Mouse (Mus musculus) MEL (cell line): Measurements from ENCODE around the gene Fnip2. TPM values are rescaled to one million over a fixed set of nuclear protein-coding genes. Genes with fewer than 3 reads are reported as not detected.

Source experiments
- DNase-seq: peaks from one replicate; pipeline ENCODE4 v3.0.0; 2011; ENCODE audit warnings: low read depth, low spot score
- H3K27ac ChIP-seq: 2 replicates; pipeline ENCODE4 v1.5.1; 2012; ENCODE audit warnings: low read depth, mild to moderate bottlenecking, control low read depth, low read length, moderate library complexity; ENCODE audit not compliant: control insufficient read depth
- H3K27me3 ChIP-seq, 2 experiments: fragments of 150-350 bp in 1 of 2; sonication (generic) in 1 of 2; 2 replicates each; pipeline ENCODE4 v1.6.1; 2012; ENCODE audit warnings: low read length in 2 of 2, mild to moderate bottlenecking in 2 of 2, improper control_type of control experiment in 1 of 2, moderate library complexity in 1 of 2; ENCODE audit not compliant: insufficient read depth in 2 of 2, control insufficient read depth in 1 of 2
- H3K36me3 ChIP-seq, 2 experiments: 2 replicates each; pipeline ENCODE4 v1.6.1; 2012 to 2014; ENCODE audit warnings: low read length in 2 of 2, improper control_type of control experiment in 1 of 2, inconsistent platforms in 1 of 2, mild to moderate bottlenecking in 1 of 2; ENCODE audit not compliant: insufficient read depth in 2 of 2, control insufficient read depth in 1 of 2
- H3K4me1 ChIP-seq, 2 experiments: fragments of 150-350 bp in 1 of 2; sonication (generic) in 1 of 2; 2 replicates each; pipeline ENCODE4 v1.6.1; 2012; ENCODE audit warnings: low read length in 2 of 2, improper control_type of control experiment in 1 of 2, mild to moderate bottlenecking in 1 of 2; ENCODE audit not compliant: insufficient read depth in 2 of 2, control insufficient read depth in 1 of 2
- H3K4me3 ChIP-seq, 2 experiments: fragments of 150-350 bp in 1 of 2; sonication (generic) in 1 of 2; 2 replicates each; pipeline ENCODE4 v1.5.1; 2012; ENCODE audit warnings: low read depth in 2 of 2, low read length in 2 of 2, mild to moderate bottlenecking in 2 of 2, moderate library complexity in 2 of 2, control low read depth in 1 of 2, improper control_type of control experiment in 1 of 2; ENCODE audit not compliant: control insufficient read depth in 1 of 2, insufficient read depth in 1 of 2
- H3K79me2 ChIP-seq: 2 replicates; pipeline ENCODE4 v1.6.1; 2012; ENCODE audit warnings: mild to moderate bottlenecking, low read length, moderate library complexity; ENCODE audit not compliant: control insufficient read depth, poor library complexity, insufficient read depth
- H3K9ac ChIP-seq: 2 replicates; pipeline ENCODE4 v1.6.1; 2012; ENCODE audit warnings: low read depth, mild to moderate bottlenecking, control low read depth, low read length, moderate library complexity; ENCODE audit not compliant: control insufficient read depth, poor library complexity, severe bottlenecking
- H3K9me3 ChIP-seq: fragments of 150-350 bp; sonication (generic); replicated peaks from 2 replicates; pipeline ENCODE4 v1.6.1; 2012; ENCODE audit warnings: mild to moderate bottlenecking, low read length, improper control_type of control experiment, moderate library complexity; ENCODE audit not compliant: insufficient read depth
- BHLHE40 ChIP-seq: IDR thresholded peaks from 2 replicates; pipeline ENCODE4 v1.6.1; 2012; ENCODE audit warnings: low read depth, mild to moderate bottlenecking, inconsistent platforms, low read length, improper control_type of control experiment, borderline replicate concordance
- CHD1 ChIP-seq: IDR thresholded peaks from 2 replicates; pipeline ENCODE4 v1.6.1; 2012; ENCODE audit warnings: low read depth, mild to moderate bottlenecking, inconsistent platforms, low read length, improper control_type of control experiment
- CHD2 ChIP-seq: IDR thresholded peaks from 2 replicates; pipeline ENCODE4 v1.6.1; 2011; ENCODE audit warnings: low read length, improper control_type of control experiment
- CTCF ChIP-seq, 3 experiments: IDR thresholded peaks in 2 of 3; conservative IDR thresholded peaks in 1 of 3; 2 replicates each; pipeline ENCODE4 v1.5.1; 2011 to 2012; ENCODE audit warnings: low read length in 3 of 3, low read depth in 2 of 3, mild to moderate bottlenecking in 2 of 3, improper control_type of control experiment in 1 of 3, inconsistent platforms in 1 of 3, mixed read lengths in 1 of 3, moderate library complexity in 1 of 3; ENCODE audit not compliant: control insufficient read depth in 1 of 3, insufficient read depth in 1 of 3, poor library complexity in 1 of 3, severe bottlenecking in 1 of 3
- E2F4 ChIP-seq: IDR thresholded peaks from 2 replicates; pipeline ENCODE4 v1.6.1; 2011; ENCODE audit warnings: low read depth, low read length, improper control_type of control experiment, borderline replicate concordance
- ELF1 ChIP-seq: IDR thresholded peaks from 2 replicates; pipeline ENCODE4 v1.6.1; 2014; ENCODE audit warnings: low read depth, mild to moderate bottlenecking, inconsistent platforms, low read length, improper control_type of control experiment, moderate library complexity
- EP300 ChIP-seq, 2 experiments: IDR thresholded peaks; 2 replicates each; pipeline ENCODE4 v1.6.1; 2011; ENCODE audit warnings: improper control_type of control experiment in 2 of 2, low read length in 2 of 2, low read depth in 1 of 2, mild to moderate bottlenecking in 1 of 2
- ETS1 ChIP-seq: IDR thresholded peaks from 2 replicates; pipeline ENCODE4 v1.6.1; 2012; ENCODE audit warnings: low read depth, mild to moderate bottlenecking, inconsistent platforms, low read length, improper control_type of control experiment, moderate library complexity
- GABPA ChIP-seq: IDR thresholded peaks from 2 replicates; pipeline ENCODE4 v1.6.1; 2012; ENCODE audit warnings: low read depth, mild to moderate bottlenecking, inconsistent platforms, low read length, improper control_type of control experiment, moderate library complexity
- HCFC1 ChIP-seq: IDR thresholded peaks from 2 replicates; pipeline ENCODE4 v1.6.1; 2012; ENCODE audit warnings: low read depth, mild to moderate bottlenecking, inconsistent platforms, low read length, improper control_type of control experiment, moderate library complexity
- JUND ChIP-seq: IDR thresholded peaks from 2 replicates; pipeline ENCODE4 v1.6.1; 2011; ENCODE audit warnings: low read depth, mild to moderate bottlenecking, improper control_type of control experiment, low read length
- KAT2A ChIP-seq: conservative IDR thresholded peaks from 2 replicates; pipeline ENCODE4 v1.6.1; 2012; ENCODE audit warnings: low read depth, low read length, improper control_type of control experiment, inconsistent platforms
- MAFK ChIP-seq: IDR thresholded peaks from 2 replicates; pipeline ENCODE4 v1.6.1; 2011; ENCODE audit warnings: low read depth, mild to moderate bottlenecking, low read length, improper control_type of control experiment, borderline replicate concordance
- MAX ChIP-seq: IDR thresholded peaks from 2 replicates; pipeline ENCODE4 v1.6.1; 2011; ENCODE audit warnings: low read length, improper control_type of control experiment
- MAZ ChIP-seq: IDR thresholded peaks from 2 replicates; pipeline ENCODE4 v1.6.1; 2012; ENCODE audit warnings: low read depth, mild to moderate bottlenecking, inconsistent platforms, low read length, improper control_type of control experiment
- MEF2A ChIP-seq: IDR thresholded peaks from 2 replicates; pipeline ENCODE4 v1.6.1; 2014; ENCODE audit warnings: low read depth, mild to moderate bottlenecking, inconsistent platforms, low read length, improper control_type of control experiment; ENCODE audit not compliant: poor library complexity, insufficient replicate concordance, severe bottlenecking; ENCODE audit errors: extremely low read depth
- MXI1 ChIP-seq: IDR thresholded peaks from 2 replicates; pipeline ENCODE4 v1.6.1; 2011; ENCODE audit warnings: mild to moderate bottlenecking, low read depth, low read length, improper control_type of control experiment
- MYB ChIP-seq: IDR thresholded peaks from 2 replicates; pipeline ENCODE4 v1.6.1; 2011; ENCODE audit warnings: mild to moderate bottlenecking, low read depth, low read length, improper control_type of control experiment
- MYC ChIP-seq: IDR thresholded peaks from 2 replicates; pipeline ENCODE4 v1.6.1; 2011; ENCODE audit warnings: low read depth, mild to moderate bottlenecking, low read length, improper control_type of control experiment, moderate library complexity
- NELFE ChIP-seq: IDR thresholded peaks from 2 replicates; pipeline ENCODE4 v1.6.1; 2011; ENCODE audit warnings: low read depth, low read length, improper control_type of control experiment
- NRF1 ChIP-seq: IDR thresholded peaks from 2 replicates; pipeline ENCODE4 v1.6.1; 2014; ENCODE audit warnings: low read depth, mild to moderate bottlenecking, inconsistent platforms, low read length, improper control_type of control experiment, moderate library complexity; ENCODE audit not compliant: poor library complexity, insufficient read depth, severe bottlenecking
- POLR2A ChIP-seq, 2 experiments: IDR thresholded peaks; 2 replicates each; pipeline ENCODE4 v1.6.1; 2011 to 2012; ENCODE audit warnings: low read length in 2 of 2, mild to moderate bottlenecking in 2 of 2, control low read depth in 1 of 2, improper control_type of control experiment in 1 of 2, low read depth in 1 of 2, moderate library complexity in 1 of 2; ENCODE audit not compliant: control insufficient read depth in 1 of 2, insufficient read depth in 1 of 2, poor library complexity in 1 of 2
- POLR2AphosphoS2 ChIP-seq: IDR thresholded peaks from 2 replicates; pipeline ENCODE4 v1.6.1; 2011; ENCODE audit warnings: low read length, improper control_type of control experiment
- POLR2AphosphoS5 ChIP-seq: IDR thresholded peaks from 2 replicates; pipeline ENCODE4 v1.6.1; 2012; ENCODE audit warnings: low read depth, borderline replicate concordance, mild to moderate bottlenecking, inconsistent platforms, low read length, moderate library complexity, mixed read lengths
- RAD21 ChIP-seq: IDR thresholded peaks from 2 replicates; pipeline ENCODE4 v1.6.1; 2011; ENCODE audit warnings: mild to moderate bottlenecking, low read depth, low read length, improper control_type of control experiment
- RCOR1 ChIP-seq: IDR thresholded peaks from 2 replicates; pipeline ENCODE4 v1.6.1; 2012; ENCODE audit warnings: low read depth, mild to moderate bottlenecking, inconsistent platforms, low read length, improper control_type of control experiment
- SMC3 ChIP-seq: IDR thresholded peaks from 2 replicates; pipeline ENCODE4 v1.6.1; 2011; ENCODE audit warnings: low read depth, low read length, improper control_type of control experiment
- TAL1 ChIP-seq: IDR thresholded peaks from 2 replicates; pipeline ENCODE4 v1.6.1; 2012; ENCODE audit warnings: mild to moderate bottlenecking, inconsistent platforms, low read length, moderate library complexity, mixed read lengths
- TBP ChIP-seq: IDR thresholded peaks from 2 replicates; pipeline ENCODE4 v1.8.0; 2011; ENCODE audit warnings: low read depth, low read length, improper control_type of control experiment
- TCF12 ChIP-seq: IDR thresholded peaks from 2 replicates; pipeline ENCODE4 v1.6.1; 2014; ENCODE audit warnings: low read depth, mild to moderate bottlenecking, inconsistent platforms, low read length, improper control_type of control experiment, moderate library complexity
- UBTF ChIP-seq: IDR thresholded peaks from 2 replicates; pipeline ENCODE4 v1.6.1; 2012; ENCODE audit warnings: low read depth, mild to moderate bottlenecking, inconsistent platforms, low read length, improper control_type of control experiment, moderate library complexity, borderline replicate concordance; ENCODE audit not compliant: insufficient read depth
- USF1 ChIP-seq: IDR thresholded peaks from 2 replicates; pipeline ENCODE4 v1.6.1; 2014; ENCODE audit warnings: low read depth, mild to moderate bottlenecking, inconsistent platforms, low read length, improper control_type of control experiment, moderate library complexity
- USF2 ChIP-seq, 2 experiments: IDR thresholded peaks; 2 replicates each; pipeline ENCODE4 v1.6.1; 2011 to 2012; ENCODE audit warnings: improper control_type of control experiment in 2 of 2, low read length in 2 of 2, borderline replicate concordance in 1 of 2, inconsistent platforms in 1 of 2, low read depth in 1 of 2, mild to moderate bottlenecking in 1 of 2; ENCODE audit not compliant: insufficient read depth in 1 of 2
- ZKSCAN1 ChIP-seq: IDR thresholded peaks from 2 replicates; pipeline ENCODE4 v1.6.1; 2012; ENCODE audit warnings: low read depth, mild to moderate bottlenecking, inconsistent platforms, low read length, improper control_type of control experiment, moderate library complexity
- ZNF384 ChIP-seq: IDR thresholded peaks from 2 replicates; pipeline ENCODE4 v1.6.1; 2012; ENCODE audit warnings: low read depth, mild to moderate bottlenecking, inconsistent platforms, low read length, improper control_type of control experiment
- polyA plus RNA-seq, 2 experiments: library from polyadenylated mRNA; stranded (reverse) in 1 of 2; unstranded in 1 of 2; fragments of >175 nt in 1 of 2; fragments of >200 nt in 1 of 2; gene quantifications; 2 replicates each; pipeline versions ENCODE4 v1.2.1 to v1.2.4; 2012; ENCODE audit warnings: low replicate concordance in 2 of 2, low read depth in 1 of 2; ENCODE audit not compliant: insufficient read length in 2 of 2, insufficient read depth in 1 of 2, missing spikeins in 1 of 2
- total RNA-seq: library from RNA; depleted of rRNA; stranded (reverse); fragments of 300-350 nt; gene quantifications from 2 replicates; pipeline ENCODE4 v1.2.3, GENCODE M21; 2012

Gene Fnip2
- total and polyA plus RNA-seq, 3 experiments = 10.4 to 65.8 (median 11.0) TPM

DNA sequence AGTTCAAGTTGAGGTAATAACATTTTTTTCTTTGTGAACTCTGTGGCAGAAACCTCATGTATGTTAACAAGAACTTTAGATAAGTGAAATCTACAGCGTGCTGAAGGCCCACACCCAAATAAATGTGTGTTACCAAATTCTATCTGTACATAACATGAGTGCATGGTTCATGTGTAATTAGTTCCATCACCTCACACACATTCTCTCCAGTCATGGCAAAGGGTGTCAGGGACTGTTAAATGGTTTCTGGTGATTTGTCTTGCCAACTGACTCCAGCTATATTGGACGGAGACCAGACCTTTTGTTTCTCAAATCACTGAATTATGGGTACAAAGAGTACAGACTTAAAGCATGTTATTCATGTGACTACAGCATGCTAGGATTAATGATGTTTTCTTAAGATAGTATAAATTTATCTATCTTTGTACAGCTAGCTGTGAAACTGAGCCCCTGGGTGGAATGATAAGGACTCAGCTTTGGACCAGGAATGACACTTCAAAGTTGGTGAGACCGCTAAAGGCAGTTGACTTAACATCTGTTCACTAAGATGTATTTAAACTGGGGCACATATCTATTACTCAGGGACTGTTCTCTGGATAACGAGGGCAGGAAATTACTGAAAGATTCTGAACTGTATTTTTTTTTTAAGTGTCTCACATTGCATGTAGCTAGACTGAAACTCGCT, 12.4 kb upstream of the Fnip2 start:
- peaks cover 10 to 13% of the 10 kb centered on the region in 2 experiments for H3K4me1 ChIP-seq
- peaks cover 0 to 11% of the 10 kb centered on the region in 2 experiments; a peak in 2 of 4 replicates for H3K36me3 ChIP-seq
- no peaks in the 10 kb centered on the region for H3K9me3 ChIP-seq
- no peak overlapping the region for H3K4me3 ChIP-seq
- peak overlapping the region; percentile 49; the same call in 1 of the 2 replicates for H3K27ac ChIP-seq
- no peak overlapping the region for H3K9ac ChIP-seq
- no peaks in the 10 kb centered on the region for H3K27me3 ChIP-seq
- DNase-seq = peak; percentile 68
- H3K79me2 ChIP-seq = no peaks in the 10 kb centered on the region
- TF ChIP-seq TAL1 (peak; percentile 74), E2F4 (no peak), JUND (no peak), MEF2A (no peak), NRF1 (no peak), RCOR1 (peak; percentile 66; the same call in 1 of the 2 replicates), EP300 (IDR thresholded peaks at IDR 0.05; ENCODE audit: low read depth in 1 of 2, low read length in 2 of 2) (peak; percentile 81 to 89; a peak in 3 of 4 replicates), POLR2AphosphoS2 (no peak), CTCF (IDR thresholded peaks at IDR 0.05 in 2 of 3, conservative IDR thresholded peaks at IDR 0.05 in 1 of 3; ENCODE audit: control insufficient read depth in 1 of 3, insufficient read depth in 1 of 3, low read depth in 2 of 3, low read length in 3 of 3, poor library complexity in 1 of 3, severe bottlenecking in 1 of 3) (no peak), UBTF (no peak), ETS1 (peak; percentile 84), NELFE (no peak), POLR2AphosphoS5 (no peak), TBP (0 out of 2 replicates have a peak, but pooled peaks have one; percentile 4), TCF12 (peak; percentile 95), GABPA (no peak), HCFC1 (no peak), CHD1 (no peak), ELF1 (no peak), BHLHE40 (peak; percentile 46; the same call in 1 of the 2 replicates), MAFK (no peak), MAX (peak; percentile 63; the same call in 1 of the 2 replicates), MXI1 (no peak), ZNF384 (peak; percentile 86), USF1 (0 out of 2 replicates have a peak, but pooled peaks have one; percentile 9), ZKSCAN1 (no peak), SMC3 (no peak; the same call in 1 of the 2 replicates), MYC (0 out of 2 replicates have a peak, but pooled peaks have one; percentile 47), CHD2 (no peak), POLR2A (IDR thresholded peaks at IDR 0.05; ENCODE audit: control insufficient read depth in 1 of 2, insufficient read depth in 1 of 2, low read depth in 1 of 2, low read length in 2 of 2, poor library complexity in 1 of 2) (no peak), KAT2A (no peak), MAZ (no peak), RAD21 (no peak), MYB (peak; percentile 77; the same call in 1 of the 2 replicates), USF2 (IDR thresholded peaks at IDR 0.05; ENCODE audit: borderline replicate concordance in 1 of 2, insufficient read depth in 1 of 2, low read depth in 1 of 2, low read length in 2 of 2) (no peak)
